Mouse (Mus musculus) liver, embryonic 12.5 days (tissue): Measurements from ENCODE around the gene Tmem136. TPM values are rescaled to one million over a fixed set of nuclear protein-coding genes. Genes with fewer than 3 reads are reported as not detected.
"Not testable (repeated sequence)": the region's sequence is repeated elsewhere in the genome, so short reads cannot be mapped to it uniquely, and the experiment has no call there.

Source experiments
- ATAC-seq: fragments of 200-750 bp; cut with Nextera tagmentation; 2 replicates; pipeline ENCODE4 v1.8.0; 2017; ENCODE audit warnings: moderate number of reproducible peaks, mild to moderate bottlenecking, moderate library complexity
- H3K27ac ChIP-seq: fragments of 300-500 bp; sonication (generic); 2 replicates; pipeline ENCODE4 v1.5.1; 2016; ENCODE audit warnings: mild to moderate bottlenecking
- H3K27me3 ChIP-seq: fragments of 300-500 bp; sonication (generic); replicated peaks from 2 replicates; pipeline ENCODE4 v1.6.1; 2016; ENCODE audit warnings: mild to moderate bottlenecking, moderate library complexity
- H3K36me3 ChIP-seq: fragments of 300-500 bp; sonication (generic); 2 replicates; pipeline ENCODE4 v1.6.1; 2016; ENCODE audit warnings: mild to moderate bottlenecking, moderate library complexity
- H3K4me1 ChIP-seq: fragments of 300-500 bp; sonication (generic); 2 replicates; pipeline ENCODE4 v1.6.1; 2016
- H3K4me2 ChIP-seq: fragments of 300-500 bp; sonication (generic); 2 replicates; pipeline ENCODE4 v1.6.1; 2016; ENCODE audit warnings: mild to moderate bottlenecking, moderate library complexity
- H3K4me3 ChIP-seq: fragments of 300-500 bp; sonication (generic); 2 replicates; pipeline ENCODE4 v1.5.1; 2016; ENCODE audit warnings: mild to moderate bottlenecking, moderate library complexity
- H3K9ac ChIP-seq: fragments of 300-500 bp; sonication (generic); 2 replicates; pipeline ENCODE4 v1.6.1; 2016; ENCODE audit warnings: mild to moderate bottlenecking, moderate library complexity
- H3K9me3 ChIP-seq: fragments of 300-500 bp; sonication (generic); replicated peaks from 2 replicates; pipeline ENCODE4 v1.6.1; 2016; ENCODE audit warnings: mild to moderate bottlenecking, moderate library complexity
- WGBS: fragments of 180-500 bp; shearing (Covaris S2); methylation state at CpG from one replicate; pipeline ENCODE4 v1.1.7; 2016; ENCODE audit not compliant: insufficient replicate concordance; 5-methylcytosine and 5-hydroxymethylcytosine counted together
- polyA plus RNA-seq: library from polyadenylated mRNA; unstranded; fragments of >200 nt; fragmentation: Nextera tagmentation; extraction: Ambion mirVana; gene quantifications from 2 replicates; pipeline ENCODE4 v1.2.1, GENCODE M21; 2016

Tmem136 gene
- polyA plus RNA-seq, 1 experiment from 2014 or later = 1.2 TPM

DNA sequence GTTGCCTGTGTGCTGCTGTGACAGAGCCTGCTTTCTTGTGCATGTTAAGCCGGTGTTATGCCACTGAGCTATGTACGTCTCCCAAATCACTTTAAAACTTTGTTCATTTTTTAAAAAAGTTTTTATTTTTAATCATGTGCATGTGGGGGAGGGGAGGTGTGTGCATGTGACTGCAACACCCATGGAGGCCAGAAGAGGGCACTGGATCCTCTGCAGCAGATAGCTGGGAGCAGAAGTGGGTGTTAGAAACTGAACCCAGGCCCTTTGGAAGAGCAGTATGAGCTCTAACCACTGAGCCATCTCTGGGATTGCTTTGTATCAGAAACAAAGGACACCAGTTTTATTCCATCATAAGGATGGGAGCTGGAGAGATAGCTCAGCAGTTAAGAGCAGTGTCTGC lies 14.3 kb upstream of the Tmem136 start:
- 81% methylated on average over 2 of the region's 2 CpGs for WGBS
- H3K4me2 ChIP-seq = no peak overlapping the region
- no peak overlapping the region for H3K27ac ChIP-seq
- ATAC-seq = no peak
- H3K9ac ChIP-seq = no peak overlapping the region
- H3K9me3 ChIP-seq = no peaks in the 10 kb centered on the region
- no peak overlapping the region for H3K4me3 ChIP-seq
- no peaks in the 10 kb centered on the region for H3K36me3 ChIP-seq
- H3K27me3 ChIP-seq = peaks cover 53% of the 10 kb centered on the region
- peaks cover 13% of the 10 kb centered on the region for H3K4me1 ChIP-seq

DNA sequence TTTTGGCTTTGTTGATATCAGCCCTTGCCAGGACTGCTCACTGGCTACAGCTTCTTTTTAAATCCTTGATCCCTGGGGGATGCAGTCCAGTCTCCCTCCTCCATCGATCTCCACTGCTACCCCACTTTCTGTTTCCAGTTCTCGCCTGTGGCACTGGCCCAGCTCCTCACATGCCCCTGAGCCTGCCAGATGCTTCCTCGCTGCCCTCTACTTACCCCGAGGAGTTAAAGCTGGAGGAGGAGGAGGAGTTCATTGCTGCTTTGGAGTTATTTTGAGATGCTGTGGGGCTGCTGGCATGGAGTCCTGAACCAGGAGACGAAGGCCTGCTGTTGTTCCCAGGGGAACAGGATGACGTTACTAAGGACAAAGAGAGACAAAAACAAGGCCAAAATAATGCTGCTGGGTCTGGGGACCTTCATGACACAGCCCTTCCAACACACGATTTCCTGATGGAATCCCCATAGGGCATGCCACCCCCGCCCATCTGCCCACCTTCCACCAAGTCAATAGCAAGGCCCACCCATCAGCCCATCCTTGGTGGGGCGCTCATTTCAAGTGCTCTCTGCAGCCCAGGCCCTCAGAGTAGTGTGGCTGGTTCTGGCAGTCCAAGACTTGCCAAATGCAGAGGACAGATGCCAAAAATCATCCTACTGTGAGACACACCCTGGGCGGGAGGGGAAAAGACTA lies 10.9 kb upstream of the Tmem136 start:
- H3K27ac ChIP-seq = no peak overlapping the region
- H3K36me3 ChIP-seq = no peaks in the 10 kb centered on the region
- no peak overlapping the region for H3K9ac ChIP-seq
- no peak overlapping the region for H3K4me3 ChIP-seq
- no peaks in the 10 kb centered on the region for H3K9me3 ChIP-seq
- peaks cover 13% of the 10 kb centered on the region for H3K4me1 ChIP-seq
- ATAC-seq = no peak
- 58% methylated on average over 10 of the region's 10 CpGs for WGBS
- H3K27me3 ChIP-seq = peaks cover 50% of the 10 kb centered on the region
- no peak overlapping the region for H3K4me2 ChIP-seq

DNA sequence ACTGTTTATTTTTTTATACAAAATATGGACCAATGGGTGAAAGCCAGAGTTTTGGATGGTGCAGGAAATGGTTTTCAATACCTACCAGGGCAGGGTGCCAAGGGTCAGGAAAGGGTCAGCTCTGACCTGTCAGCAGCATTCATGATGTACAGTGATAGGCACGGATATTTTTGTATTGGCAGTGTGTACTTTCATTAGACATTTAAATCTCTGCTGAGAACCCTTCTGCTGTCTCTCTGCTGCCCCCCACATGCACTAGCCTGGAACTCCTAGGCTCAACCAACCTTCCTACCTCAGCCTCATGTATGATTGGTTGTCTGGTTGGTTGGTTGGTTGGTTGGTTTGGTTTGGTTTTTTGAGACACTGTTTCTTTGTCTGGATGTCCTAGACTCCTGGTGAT lies 6.0 kb upstream of the Tmem136 start:
- Histone ChIP-seq H3K4me3 (no peak overlapping the region), H3K36me3 (no peaks in the 10 kb centered on the region), H3K27me3 (peaks cover 58% of the 10 kb centered on the region), H3K27ac (no peak overlapping the region), H3K9ac (no peak overlapping the region), H3K4me1 (peaks cover 3% of the 10 kb centered on the region; the same call in 1 of the 2 replicates), H3K4me2 (no peak overlapping the region), H3K9me3 (no peaks in the 10 kb centered on the region)
- ATAC-seq = no peak
- 24% methylated on average over 1 of the region's 1 CpGs for WGBS

DNA sequence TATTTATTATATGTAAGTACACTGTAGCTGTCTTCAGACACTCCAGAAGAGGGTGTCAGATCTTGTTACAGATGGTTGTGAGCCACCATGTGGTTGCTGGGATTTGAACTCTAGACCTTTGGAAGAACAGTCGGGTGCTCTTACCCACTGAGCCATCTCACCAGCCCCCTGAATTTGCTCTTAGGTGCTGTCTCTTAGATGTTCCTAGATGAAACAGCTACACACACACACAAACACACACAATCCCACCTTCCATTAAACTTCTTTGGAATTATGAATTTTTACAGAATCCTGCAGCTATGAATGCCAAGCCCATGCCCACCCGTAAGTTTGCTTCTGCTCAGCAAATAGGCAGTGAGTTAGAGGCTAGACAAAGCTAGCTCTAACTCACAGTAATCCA lies 5.6 kb upstream of the Tmem136 start:
- H3K4me2 ChIP-seq, H3K27ac ChIP-seq, H3K4me3 ChIP-seq, H3K4me1 ChIP-seq, H3K9me3 ChIP-seq, H3K36me3 ChIP-seq, ATAC-seq, H3K9ac ChIP-seq: not testable (repeated sequence)
- peaks cover 58% of the 10 kb centered on the region for H3K27me3 ChIP-seq
- WGBS = 69% methylated on average over 2 of the region's 2 CpGs

DNA sequence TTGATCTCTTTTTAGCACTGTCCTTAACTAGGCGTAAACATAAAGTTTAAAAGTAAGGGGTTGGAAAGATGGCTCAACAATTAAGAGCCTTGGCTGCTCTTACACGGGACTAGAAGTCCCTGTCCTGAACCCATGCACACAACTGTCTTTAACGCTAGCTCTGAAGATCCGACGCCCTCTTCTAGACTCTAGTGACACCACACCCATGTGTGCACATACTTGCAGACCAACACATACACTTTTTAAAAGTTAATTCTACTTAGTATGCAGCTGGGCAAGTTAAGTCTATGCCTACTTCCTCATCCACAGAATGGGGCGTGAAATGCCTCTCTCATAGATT lies 597 bp upstream of the Tmem136 start:
- no peak overlapping the region for H3K27ac ChIP-seq
- H3K36me3 ChIP-seq = no peaks in the 10 kb centered on the region
- H3K9ac ChIP-seq = 0 out of 2 replicates have a peak overlapping the region, but pooled peaks have one; percentile 71
- H3K27me3 ChIP-seq = peaks cover 84% of the 10 kb centered on the region
- peak overlapping the region; percentile 89 for H3K4me2 ChIP-seq
- no peaks in the 10 kb centered on the region for H3K9me3 ChIP-seq
- no peak for ATAC-seq
- peaks cover 31% of the 10 kb centered on the region for H3K4me1 ChIP-seq
- whole genome bisulfite sequencing = 68% methylated on average over 6 of the region's 6 CpGs
- H3K4me3 ChIP-seq = peak overlapping the region; percentile 64; the same call in 1 of the 2 replicates

DNA sequence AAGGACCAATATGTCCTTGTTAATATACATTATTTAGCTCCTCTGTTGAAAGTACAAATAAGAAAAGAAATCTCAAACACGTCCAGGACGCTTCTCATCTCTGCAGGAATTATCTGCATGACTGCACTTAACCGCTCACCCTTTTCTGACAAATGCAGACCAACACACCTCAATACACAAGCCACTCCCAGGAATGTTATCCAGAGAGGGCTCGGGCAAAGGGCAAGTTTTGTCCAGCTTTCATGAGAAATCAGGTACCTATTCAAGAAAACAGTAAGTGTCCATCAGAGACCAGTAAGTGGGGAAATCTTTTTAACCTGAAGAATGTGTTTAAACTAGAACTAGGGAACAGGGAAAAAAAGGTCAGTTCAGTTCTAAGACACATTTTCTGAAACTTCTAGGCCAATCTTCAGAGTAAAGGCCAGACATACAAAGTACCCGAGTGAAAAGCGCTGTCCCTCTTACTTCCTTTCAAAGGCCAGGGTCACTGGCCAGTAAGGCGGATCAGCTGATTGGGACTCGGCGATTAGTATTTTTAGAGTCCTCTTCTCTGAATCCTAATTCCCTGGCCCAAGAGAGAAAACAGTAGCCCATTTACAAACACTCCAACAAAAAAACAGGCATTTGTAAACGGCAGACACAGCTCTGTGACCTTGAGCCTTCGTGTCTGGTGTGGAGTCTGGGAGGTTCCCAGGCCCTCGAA lies 788 bp downstream of the Tmem136 start:
- peaks cover 89% of the 10 kb centered on the region for H3K27me3 ChIP-seq
- peak overlapping the region; percentile 89 for H3K4me2 ChIP-seq
- WGBS = 28% methylated on average over 12 of the region's 12 CpGs
- H3K9me3 ChIP-seq = no peaks in the 10 kb centered on the region
- H3K4me3 ChIP-seq = peak overlapping the region; percentile 64
- H3K27ac ChIP-seq = peak overlapping the region; percentile 74
- H3K9ac ChIP-seq = peak overlapping the region; percentile 71
- no peaks in the 10 kb centered on the region for H3K36me3 ChIP-seq
- peaks cover 31% of the 10 kb centered on the region for H3K4me1 ChIP-seq
- ATAC-seq = no peak

DNA sequence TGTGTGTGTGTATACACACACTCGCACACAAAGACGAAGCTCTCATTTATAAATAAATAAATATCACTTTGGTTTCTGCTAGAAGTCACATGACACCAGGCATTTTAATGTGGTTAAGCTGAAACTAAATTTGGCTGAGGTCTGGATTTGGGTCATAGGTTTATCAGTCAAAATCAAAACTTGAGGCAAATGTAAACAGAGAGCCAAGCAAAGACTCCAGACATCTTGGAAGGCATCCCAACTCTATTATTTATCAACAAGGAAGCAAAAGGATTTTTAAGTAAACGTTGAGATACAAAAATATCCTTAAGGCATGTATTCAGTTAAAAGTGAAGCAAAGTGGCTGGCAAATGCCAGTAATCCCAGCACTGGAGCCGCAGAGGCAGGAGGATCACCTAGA lies 1.5 kb downstream of the Tmem136 start:
- no peak overlapping the region for H3K9ac ChIP-seq
- H3K27me3 ChIP-seq = peaks cover 90% of the 10 kb centered on the region
- no peak overlapping the region for H3K4me2 ChIP-seq
- H3K36me3 ChIP-seq = no peaks in the 10 kb centered on the region
- no peak for ATAC-seq
- no peak overlapping the region for H3K27ac ChIP-seq
- 74% methylated on average over 4 of the region's 4 CpGs for WGBS
- no peaks in the 10 kb centered on the region for H3K9me3 ChIP-seq
- no peak overlapping the region for H3K4me3 ChIP-seq
- H3K4me1 ChIP-seq = peaks cover 31% of the 10 kb centered on the region

DNA sequence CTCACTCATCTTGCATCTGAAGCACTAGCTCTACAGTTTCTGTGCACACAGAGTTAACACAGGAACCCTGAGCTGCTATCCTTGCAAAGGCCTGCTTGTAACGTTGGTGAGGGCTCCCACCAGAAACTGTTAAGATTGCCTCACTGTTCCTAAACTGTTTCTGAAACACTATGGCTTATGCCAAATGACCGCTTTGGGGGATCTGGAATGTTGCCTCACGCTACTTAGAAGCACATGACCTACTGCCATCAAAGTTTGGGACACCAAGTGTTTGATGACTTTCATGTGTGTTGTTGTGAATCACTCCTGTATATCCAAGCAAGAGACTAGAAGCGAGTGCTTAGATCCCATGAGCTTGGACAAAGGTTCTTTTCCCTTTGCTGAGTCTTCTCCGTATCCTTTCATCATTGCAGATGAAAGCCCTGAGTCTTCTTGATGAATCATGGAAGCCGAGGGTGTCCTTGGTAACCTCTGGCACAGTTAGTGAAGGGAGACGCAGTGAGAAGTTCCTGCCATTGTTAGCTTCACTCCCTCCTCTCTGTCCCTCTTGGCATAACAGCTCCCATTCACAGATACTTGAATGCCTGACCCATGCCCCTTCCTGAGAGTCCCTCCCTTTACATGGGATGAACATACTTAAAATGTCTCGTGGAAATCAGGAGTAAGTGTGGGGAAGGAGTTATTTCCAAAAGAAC lies 5.9 kb downstream of the Tmem136 start:
- WGBS = 65% methylated on average over 8 of the region's 8 CpGs
- no peaks in the 10 kb centered on the region for H3K36me3 ChIP-seq
- H3K27ac ChIP-seq = no peak overlapping the region
- no peak overlapping the region for H3K4me2 ChIP-seq
- no peak for ATAC-seq
- peaks cover 95% of the 10 kb centered on the region for H3K27me3 ChIP-seq
- peaks cover 18% of the 10 kb centered on the region for H3K4me1 ChIP-seq
- H3K9me3 ChIP-seq = no peaks in the 10 kb centered on the region
- H3K4me3 ChIP-seq = no peak overlapping the region
- no peak overlapping the region for H3K9ac ChIP-seq

DNA sequence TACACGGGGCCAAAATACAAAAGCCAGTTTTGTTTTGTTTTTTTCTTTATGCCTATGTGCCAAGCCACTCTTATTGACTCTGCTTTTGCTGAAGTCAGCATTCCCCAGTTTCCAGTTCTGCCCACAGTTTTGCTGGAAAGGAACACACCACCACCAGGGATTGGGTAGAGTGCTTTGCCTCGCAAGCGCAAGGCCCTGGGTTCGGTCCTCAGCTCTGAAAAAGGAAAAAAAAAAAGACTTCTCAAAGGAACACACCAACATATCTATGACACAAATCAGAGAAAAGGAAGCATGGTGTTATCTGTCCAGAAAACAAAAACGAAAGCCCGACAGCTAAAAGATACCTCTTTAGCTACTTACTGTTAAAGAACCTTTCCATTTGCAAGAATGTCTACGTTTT lies 7.2 kb downstream of the Tmem136 start:
- H3K4me3 ChIP-seq = no peak overlapping the region
- WGBS = 68% methylated on average over 7 of the region's 7 CpGs
- peaks cover 14% of the 10 kb centered on the region for H3K4me1 ChIP-seq
- no peak for ATAC-seq
- H3K36me3 ChIP-seq = no peaks in the 10 kb centered on the region
- no peak overlapping the region for H3K4me2 ChIP-seq
- H3K9me3 ChIP-seq = no peaks in the 10 kb centered on the region
- no peak overlapping the region for H3K27ac ChIP-seq
- no peak overlapping the region for H3K9ac ChIP-seq
- peaks cover 82% of the 10 kb centered on the region for H3K27me3 ChIP-seq

DNA sequence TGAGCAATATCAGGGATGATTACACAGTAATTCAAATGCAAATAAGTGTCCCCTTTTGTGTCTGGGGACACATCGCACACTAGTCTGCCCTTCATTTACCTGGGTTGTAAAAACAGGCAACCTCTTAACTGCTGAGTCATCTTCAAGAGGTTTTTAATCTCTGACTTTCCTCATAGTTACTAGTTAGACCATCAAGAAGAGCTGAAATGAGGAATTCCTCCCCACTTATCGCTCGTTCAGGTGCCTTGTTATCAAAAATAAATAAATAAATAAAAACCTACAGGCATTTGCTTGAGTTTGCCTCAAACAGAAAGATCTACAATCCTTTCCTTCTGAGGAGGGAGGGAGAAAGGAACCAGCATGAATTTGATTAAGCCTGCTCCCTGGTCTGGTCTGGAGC lies 7.6 kb downstream of the Tmem136 start:
- Histone ChIP-seq H3K9ac (no peak overlapping the region), H3K36me3 (no peaks in the 10 kb centered on the region), H3K4me3 (no peak overlapping the region), H3K27me3 (peaks cover 78% of the 10 kb centered on the region), H3K27ac (no peak overlapping the region), H3K9me3 (no peaks in the 10 kb centered on the region), H3K4me2 (no peak overlapping the region), H3K4me1 (peaks cover 18% of the 10 kb centered on the region)
- no peak for ATAC-seq
- WGBS = 62% methylated on average over 3 of the region's 3 CpGs

DNA sequence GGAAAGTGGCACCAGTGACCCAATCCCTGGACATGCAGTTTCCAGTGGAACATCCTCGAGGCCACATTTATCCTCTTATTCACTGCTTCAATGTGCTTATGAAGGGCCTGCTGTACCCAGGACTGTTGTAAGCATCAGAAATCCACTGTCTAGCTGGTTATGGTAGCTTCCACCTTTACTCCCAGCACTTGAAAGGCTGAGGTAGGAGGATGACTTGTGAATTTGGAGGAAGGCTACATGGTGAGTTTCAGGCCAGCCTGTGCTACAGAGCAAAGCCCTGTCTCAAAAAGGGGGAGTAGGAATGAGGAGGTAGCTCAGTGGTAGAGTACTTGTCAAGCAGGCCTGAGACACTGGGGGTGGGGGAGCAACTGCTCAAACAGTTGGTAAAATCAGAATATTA lies 8.3 kb downstream of the Tmem136 start:
- Histone ChIP-seq H3K4me1 (peaks cover 25% of the 10 kb centered on the region), H3K9me3 (no peaks in the 10 kb centered on the region), H3K4me3 (no peak overlapping the region), H3K4me2 (no peak overlapping the region), H3K36me3 (no peaks in the 10 kb centered on the region), H3K27me3 (peaks cover 73% of the 10 kb centered on the region), H3K27ac (no peak overlapping the region), H3K9ac (no peak overlapping the region)
- no peak for ATAC-seq
- 68% methylated on average over 1 of the region's 1 CpGs for WGBS

DNA sequence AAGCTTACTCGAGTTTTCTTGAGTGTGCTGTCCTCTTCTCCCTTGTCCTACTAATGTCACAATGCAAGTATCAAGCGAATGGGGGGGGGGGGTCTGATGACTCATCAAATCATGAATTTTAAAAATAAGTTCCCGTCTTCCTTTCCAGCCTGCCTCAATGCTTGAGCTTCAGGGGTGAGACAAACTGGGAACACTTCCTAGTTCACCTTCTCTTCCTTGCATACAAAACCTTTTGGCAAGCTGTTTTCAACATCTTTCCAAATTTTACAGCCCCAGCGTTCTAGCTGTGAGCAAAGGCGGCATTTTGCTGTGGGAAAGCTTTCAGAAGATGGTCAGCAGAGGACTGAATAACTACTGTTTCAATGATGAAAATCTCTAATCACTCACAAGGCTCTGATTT lies 8.8 kb downstream of the Tmem136 start:
- Histone ChIP-seq H3K36me3 (no peaks in the 10 kb centered on the region), H3K4me2 (no peak overlapping the region), H3K27ac (no peak overlapping the region), H3K4me1 (peaks cover 30% of the 10 kb centered on the region), H3K9me3 (no peaks in the 10 kb centered on the region), H3K4me3 (no peak overlapping the region), H3K9ac (no peak overlapping the region), H3K27me3 (peaks cover 70% of the 10 kb centered on the region)
- ATAC-seq = no peak
- WGBS = 46% methylated on average over 5 of the region's 5 CpGs
